Mouse (Mus musculus): ENCODE measurements around the gene Ager.

Gene Ager

DNA sequence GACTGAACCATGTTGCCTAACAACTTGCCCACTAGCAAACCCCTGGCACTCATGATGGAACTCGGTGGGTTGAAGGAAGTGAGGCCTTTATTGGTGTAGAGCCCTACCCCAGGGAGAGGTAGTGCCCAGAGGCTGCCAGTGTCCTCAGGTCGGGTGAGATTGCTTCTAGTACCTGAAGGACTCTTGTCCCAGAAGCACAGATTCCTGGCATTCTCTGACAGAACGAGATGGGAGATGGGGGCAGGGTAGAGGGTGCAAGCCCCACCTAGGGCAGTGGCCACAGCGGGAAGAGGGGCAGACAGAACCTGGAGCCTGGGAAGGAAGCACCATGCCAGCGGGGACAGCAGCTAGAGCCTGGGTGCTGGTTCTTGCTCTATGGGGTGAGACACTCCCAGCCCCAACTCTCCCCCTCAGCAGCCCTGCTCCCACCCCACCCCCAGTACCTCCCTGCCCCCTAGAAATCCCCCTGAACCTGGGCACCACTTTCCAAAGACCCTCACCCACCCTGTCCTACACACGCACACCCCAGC lies at the start of gene Ager:
Gene Ager, plus strand, starts transcription at position 297 of the 530 bp plus-strand sequence.
- DNase-seq (ENCODE audit: low spot score in 2 of 2): no peak

DNA sequence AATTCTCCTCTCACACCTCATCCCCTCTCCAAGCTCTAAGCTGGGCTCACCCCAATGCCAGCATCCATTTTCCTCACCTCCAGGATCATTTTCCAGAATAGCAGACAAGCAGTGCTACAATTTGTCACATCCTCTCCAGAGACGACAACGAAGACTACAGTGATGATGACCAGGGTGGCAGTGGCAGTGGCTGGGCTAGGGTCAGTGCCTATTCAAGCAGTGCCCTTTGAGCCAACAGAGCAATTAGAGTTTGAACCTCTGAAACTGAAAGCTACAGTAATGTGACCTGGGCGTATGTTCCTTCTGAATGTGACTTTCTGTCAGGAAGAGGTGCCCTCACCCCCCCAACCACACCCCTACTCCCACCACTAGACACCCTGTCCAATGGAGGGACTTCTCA lies 48.5 kb upstream of the Ager start:
- DNase-seq (ENCODE audit: low spot score in 2 of 2): peak in 1 of 2 experiments; percentile 45

DNA sequence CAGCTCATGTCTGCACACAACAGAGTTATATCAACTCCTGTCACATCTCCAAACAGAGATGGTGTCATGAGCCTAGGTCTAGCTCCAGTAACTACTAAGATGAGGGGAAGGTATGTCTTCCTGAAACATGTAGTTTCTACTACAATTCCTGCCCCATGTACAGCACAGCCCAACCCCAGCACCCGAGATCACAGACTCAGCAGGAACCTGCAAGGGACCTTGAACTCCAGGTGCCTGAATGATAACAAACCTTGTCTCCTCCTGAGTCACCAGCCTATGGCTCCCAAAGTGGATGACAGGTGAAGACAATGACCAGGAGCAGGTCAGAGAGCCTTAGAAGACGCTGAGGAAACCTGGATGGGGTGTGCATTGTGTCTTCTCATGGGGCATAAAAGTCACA lies 47.8 kb upstream of the Ager start:
- DNase-seq (ENCODE audit: low spot score in 2 of 2): peak in 1 of 2 experiments; percentile 34

DNA sequence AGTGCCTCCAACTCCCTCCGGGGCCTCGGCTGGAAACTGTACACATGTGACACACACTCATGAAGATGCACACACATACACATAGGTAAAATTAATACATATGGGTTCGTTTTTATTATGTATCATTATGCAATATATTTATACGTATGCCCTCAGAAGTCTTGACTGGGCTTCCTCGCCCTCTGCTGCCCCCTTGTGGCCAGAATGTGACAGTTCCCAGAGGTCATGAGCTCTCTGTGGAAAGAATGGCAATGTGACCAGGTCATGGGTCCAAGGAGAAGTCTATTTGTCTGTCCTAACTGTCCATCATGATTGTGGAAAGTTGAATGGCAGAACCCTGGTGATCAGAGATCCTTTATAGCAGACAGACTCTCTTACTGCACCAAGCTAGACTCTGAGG lies 42.2 kb upstream of the Ager start:
- DNase-seq (ENCODE audit: low spot score in 2 of 2): peak; percentile 61 to 85

- DNase-seq (ENCODE audit: low spot score in 2 of 2): no peak
Observed at GRCm38 (mm10) chr17:34556406-34556805, 41.3 kb upstream of the Ager start.

DNA sequence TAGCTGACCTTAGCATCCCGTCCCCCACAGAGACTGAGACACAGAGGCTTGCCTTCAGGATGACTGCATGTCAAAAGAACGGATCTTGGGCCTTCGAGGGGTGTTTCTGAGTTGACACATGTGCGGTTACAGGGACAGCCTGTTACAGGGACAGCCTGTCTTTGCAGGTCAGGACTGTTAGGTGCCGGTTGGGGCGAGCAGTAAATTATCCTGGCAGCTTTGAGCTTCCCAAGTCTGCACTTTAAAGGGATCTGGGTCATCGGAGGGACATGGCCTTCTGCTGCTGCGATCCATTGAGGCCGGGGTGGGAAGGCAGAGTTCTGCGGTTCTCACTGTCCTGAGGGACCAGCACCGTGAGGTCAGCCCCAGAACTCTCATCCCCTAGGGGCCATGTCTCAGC lies 40.3 kb upstream of the Ager start:
- no peak for DNase-seq (ENCODE audit: low spot score in 2 of 2)

- no peak for DNase-seq (ENCODE audit: low spot score in 2 of 2)
Observed at GRCm38 (mm10) chr17:34559116-34559515, 38.5 kb upstream of the Ager start.

- no peak for DNase-seq (ENCODE audit: low spot score in 2 of 2)
Observed at GRCm38 (mm10) chr17:34559895-34560294, 37.8 kb upstream of the Ager start.

DNA sequence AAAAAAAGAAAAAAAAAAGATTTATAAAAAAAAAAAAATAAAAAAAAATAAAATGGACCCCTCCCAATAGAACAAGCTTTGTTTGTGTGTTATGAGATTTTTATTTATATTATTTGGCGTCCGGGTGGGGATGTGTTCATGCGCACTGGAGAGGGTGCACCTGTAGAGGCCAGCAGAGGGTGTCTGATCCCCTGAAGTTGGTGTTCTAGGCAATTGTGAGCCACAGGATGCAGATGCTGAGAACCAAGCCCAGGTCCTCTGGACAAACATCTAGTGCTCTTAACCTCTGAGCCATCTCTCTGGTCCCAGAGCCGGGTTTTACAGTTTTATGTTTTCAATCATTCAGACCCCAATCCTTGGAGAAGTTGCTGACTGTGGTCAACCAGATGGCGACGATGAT lies 37.2 kb upstream of the Ager start:
- no peak for DNase-seq (ENCODE audit: low spot score in 2 of 2)

- no peak for DNase-seq (ENCODE audit: low spot score in 2 of 2)
Observed at GRCm38 (mm10) chr17:34561200-34561599, 36.5 kb upstream of the Ager start.

DNA sequence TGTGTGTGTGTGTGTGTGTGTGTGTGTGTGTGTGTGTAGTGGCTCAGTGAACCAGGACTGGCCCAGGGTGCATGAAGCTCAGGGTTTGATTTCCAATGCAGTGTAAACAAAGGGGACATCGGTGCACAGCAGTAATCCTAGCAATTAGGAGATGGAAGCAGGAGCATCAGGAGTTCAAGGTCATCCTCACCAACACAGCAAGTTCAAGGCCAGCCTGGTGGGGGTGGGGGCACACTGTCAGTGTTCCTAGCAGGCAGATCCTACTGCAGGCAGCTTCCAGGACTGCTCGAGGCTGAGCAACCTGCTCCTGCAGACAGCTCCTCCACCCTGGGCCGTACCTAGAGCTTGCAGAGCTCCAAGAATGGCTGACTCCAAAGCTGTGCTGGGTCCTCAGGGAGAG lies 35.1 kb upstream of the Ager start:
- DNase-seq (ENCODE audit: low spot score in 2 of 2): no peak

DNA sequence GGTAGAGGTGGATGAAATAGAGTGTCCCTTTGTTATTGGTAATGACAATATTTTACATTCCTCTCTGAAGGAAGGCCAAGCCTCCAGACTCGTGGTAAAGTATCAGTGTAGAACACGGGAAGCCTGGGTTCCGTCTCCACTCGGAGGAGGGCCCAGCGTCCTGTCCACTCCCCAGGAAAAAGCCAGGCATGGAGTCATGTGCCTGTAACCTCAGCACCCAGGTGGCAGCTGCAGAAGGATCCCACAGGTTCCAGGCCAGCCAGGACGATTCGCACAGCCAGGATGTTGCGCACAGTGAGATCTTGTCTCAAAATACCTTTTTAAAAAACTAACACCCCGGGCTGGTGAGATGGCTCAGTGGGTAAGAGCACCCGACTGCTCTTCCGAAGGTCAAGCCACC lies 34.3 kb upstream of the Ager start:
- DNase-seq (ENCODE audit: low spot score in 2 of 2): no peak

DNA sequence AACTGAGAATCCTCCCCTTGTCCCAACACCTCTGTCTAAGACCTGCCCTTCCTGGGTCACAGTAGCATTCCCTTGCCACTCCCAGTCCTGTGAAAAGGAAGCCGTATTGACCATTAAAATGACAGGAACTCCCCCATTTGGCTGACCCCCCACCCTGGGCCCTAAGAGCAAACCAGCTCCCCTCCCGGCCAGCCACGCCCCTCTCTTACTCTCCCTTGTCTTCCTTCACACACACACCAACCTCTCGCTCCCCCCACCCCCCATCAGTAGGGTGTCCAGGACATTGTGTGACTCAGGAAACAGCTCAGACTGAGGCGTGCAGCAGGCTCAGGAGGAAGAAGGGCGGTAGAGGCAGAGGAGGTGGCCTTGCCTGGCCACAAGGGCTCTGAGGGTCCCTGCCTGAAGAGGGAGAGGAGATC lies 33.6 kb upstream of the Ager start, which contains the start of gene Notch4:
Gene Notch4, plus strand, starts transcription at position 266 of the 419 bp plus-strand sequence.
- no peak for DNase-seq (ENCODE audit: low spot score in 2 of 2)

GRCm38 (mm10) chr17:34564796-34565195 lies 32.9 kb upstream of the Ager start:
- DNase-seq (ENCODE audit: low spot score in 2 of 2): no peak

- no peak for DNase-seq (ENCODE audit: low spot score in 2 of 2)
Observed at GRCm38 (mm10) chr17:34567311-34567710, 30.4 kb upstream of the Ager start.

DNA sequence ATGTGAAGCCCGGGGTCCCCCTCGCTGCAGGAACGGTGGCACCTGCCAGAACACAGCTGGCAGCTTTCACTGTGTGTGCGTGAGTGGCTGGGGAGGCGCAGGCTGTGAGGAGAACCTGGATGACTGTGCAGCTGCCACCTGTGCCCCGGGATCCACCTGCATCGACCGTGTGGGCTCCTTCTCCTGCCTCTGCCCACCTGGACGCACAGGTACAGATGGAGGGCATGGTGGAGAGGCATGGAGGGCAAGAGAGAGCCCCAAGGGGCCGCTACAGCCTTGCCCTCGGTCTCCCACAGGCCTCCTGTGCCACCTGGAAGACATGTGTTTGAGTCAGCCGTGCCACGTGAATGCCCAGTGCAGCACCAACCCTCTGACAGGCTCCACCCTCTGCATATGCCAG lies 29.2 kb upstream of the Ager start:
- no peak for DNase-seq (ENCODE audit: low spot score in 2 of 2)

- no peak for DNase-seq (ENCODE audit: low spot score in 2 of 2)
Observed at GRCm38 (mm10) chr17:34569919-34570318, 27.7 kb upstream of the Ager start.

GRCm38 (mm10) chr17:34571875-34572274 lies 25.8 kb upstream of the Ager start:
- no peak for DNase-seq (ENCODE audit: low spot score in 2 of 2)

DNA sequence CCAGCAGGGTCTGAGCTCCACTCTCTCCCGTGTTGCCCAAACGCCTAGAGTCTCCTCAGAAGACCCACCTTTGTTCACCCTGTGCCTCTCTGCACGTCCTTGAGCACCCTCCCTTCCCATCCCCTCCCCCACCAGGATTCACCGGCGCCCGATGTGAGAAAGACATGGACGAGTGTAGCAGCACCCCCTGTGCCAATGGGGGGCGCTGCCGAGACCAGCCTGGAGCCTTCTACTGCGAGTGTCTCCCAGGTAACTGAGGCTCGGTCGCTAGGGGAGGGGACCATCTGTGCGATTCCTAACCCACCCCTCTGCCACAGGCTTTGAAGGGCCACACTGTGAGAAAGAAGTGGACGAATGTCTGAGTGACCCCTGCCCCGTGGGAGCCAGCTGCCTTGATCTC lies 25.3 kb upstream of the Ager start:
- DNase-seq (ENCODE audit: low spot score in 2 of 2): no peak

- DNase-seq (ENCODE audit: low spot score in 2 of 2): no peak
Observed at GRCm38 (mm10) chr17:34576577-34576976, 21.1 kb upstream of the Ager start.

GRCm38 (mm10) chr17:34578070-34578469 lies 19.6 kb upstream of the Ager start:
- DNase-seq (ENCODE audit: low spot score in 2 of 2): no peak

DNA sequence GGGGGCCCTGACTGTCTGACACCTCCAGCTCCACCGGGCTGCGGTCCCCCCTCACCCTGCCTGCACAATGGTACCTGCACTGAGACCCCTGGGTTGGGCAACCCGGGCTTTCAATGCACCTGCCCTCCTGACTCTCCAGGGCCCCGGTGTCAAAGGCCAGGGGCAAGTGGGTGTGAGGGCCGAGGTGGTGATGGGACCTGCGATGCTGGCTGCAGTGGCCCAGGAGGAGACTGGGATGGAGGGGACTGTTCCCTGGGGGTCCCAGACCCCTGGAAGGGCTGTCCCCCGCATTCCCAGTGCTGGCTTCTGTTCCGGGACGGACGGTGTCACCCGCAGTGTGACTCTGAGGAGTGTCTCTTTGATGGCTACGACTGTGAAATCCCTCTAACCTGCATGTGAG lies 15.1 kb upstream of the Ager start:
- DNase-seq (ENCODE audit: low spot score in 2 of 2): no peak

DNA sequence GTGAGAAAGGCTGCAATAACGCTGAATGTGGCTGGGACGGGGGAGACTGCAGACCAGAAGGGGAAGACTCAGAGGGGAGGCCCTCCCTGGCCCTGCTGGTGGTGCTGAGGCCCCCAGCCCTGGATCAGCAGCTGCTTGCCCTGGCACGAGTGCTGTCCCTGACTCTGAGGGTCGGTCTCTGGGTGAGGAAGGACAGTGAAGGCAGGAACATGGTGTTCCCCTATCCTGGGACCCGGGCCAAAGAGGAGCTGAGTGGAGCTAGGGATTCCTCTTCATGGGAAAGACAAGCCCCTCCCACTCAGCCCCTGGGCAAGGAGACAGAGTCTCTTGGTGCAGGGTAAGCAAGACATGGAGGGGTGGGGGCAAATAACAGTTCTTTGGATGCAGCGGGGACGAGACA lies 14.3 kb upstream of the Ager start:
- peak in 1 of 2 experiments; percentile 82 for DNase-seq (ENCODE audit: low spot score in 2 of 2)

GRCm38 (mm10) chr17:34583819-34584218 lies 13.8 kb upstream of the Ager start:
- DNase-seq (ENCODE audit: low spot score in 2 of 2): no peak
